In genomic region chr17:47384064-47384463, GRCm38 (mm10) we compare ENCODE assay signal across 1 mouse cellular context.
A peak's percentile ranks its signal among the peaks of the same experiment; 100 is the strongest.
TF ChIP-seq lines count a peak whose summit lies in the region.

No protein-coding gene starts in this region.

TF ChIP-seq in MEL, 35 proteins besides CTCF, POLR2A, EP300 and RAD21:
- TF ChIP-seq SMC3 (IDR thresholded peaks at IDR 0.05; ENCODE audit: low read depth, low read length) = 0 out of 2 replicates have a peak, but pooled peaks have one; percentile 5
- no peak for TF ChIP-seq MAFK (IDR thresholded peaks at IDR 0.05; ENCODE audit: borderline replicate concordance, low read depth, low read length)
